In genomic region chr5:77124817-77125283, GRCm38 (mm10) we compare ENCODE assay signal across 8 mouse cellular contexts. TPM values are rescaled to one million over a fixed set of nuclear protein-coding genes. Genes with fewer than 3 reads are reported as not detected.
DNase-seq lines count a peak whose midpoint lies in the region; ATAC-seq lines count a peak whose summit lies in the region.

No protein-coding gene starts in this region.

- peak; percentile 67 for DNase-seq in adrenal gland, postnatal 10 days
- DNase-seq in adrenal gland, adult 8-10 months, result no peak
- DNase-seq in kidney, postnatal 14 days, result peak; percentile 44
- no peak for DNase-seq in kidney, adult 11 months
- peak; percentile 63 for DNase-seq in CD4-positive helper T cell, adult 2 months (ENCODE audit: low read depth, low spot score)
- DNase-seq in c-Kit-positive CD71-positive TER-119-positive erythroid progenitor cells, embryonic 14.5 days (ENCODE audit: low spot score), result no peak
- no peak for DNase-seq in urinary bladder, postnatal 25 days (ENCODE audit: low spot score)

- peak; percentile 79 for ATAC-seq in inflammation-experienced regulatory T-cells, adult 6 months

RNA-seq across cellular contexts. Expression of gene Hopx, which starts 9.9 kb away (rescaled TPM):
- 10 to 100 TPM in 1 of 2 experiments, 1 to 10 TPM in 1; 9.8 to 11.1 TPM for total RNA-seq in adrenal gland, postnatal 10 days (2021)
- 1 to 10 TPM; 1.5 to 4.1 (median 2.1) TPM for total RNA-seq in adrenal gland, adult 8-10 months (2022)
- 10 to 100 TPM; 13.8 to 24.5 (median 15.9) TPM for polyA plus RNA-seq in inflammation-experienced regulatory T-cells, adult 6 months (2017; shearing (Covaris generic))

Comparison
In these comparisons a context has a peak if more than half of its experiments do, and no peak if none do; other contexts are left out.
1. DNase-seq: peak in adrenal gland, postnatal 10 days (single experiment), kidney, postnatal 14 days (single experiment) and CD4-positive helper T cell, adult 2 months (single experiment); none in adrenal gland, adult 8-10 months (single experiment), kidney, adult 11 months (single experiment), c-Kit-positive CD71-positive TER-119-positive erythroid progenitor cells, embryonic 14.5 days (single experiment) and urinary bladder, postnatal 25 days (single experiment).